Mouse (Mus musculus) liver, embryonic 15.5 days (tissue): Measurements from ENCODE around the gene Agap3. TPM values are rescaled to one million over a fixed set of nuclear protein-coding genes. Genes with fewer than 3 reads are reported as not detected.

Experiments
- ATAC-seq: fragments of 200-750 bp; cut with Nextera tagmentation; 2 replicates; pipeline ENCODE4 v1.8.0; 2017; ENCODE audit warnings: moderate number of reproducible peaks, mild to moderate bottlenecking, moderate library complexity; ENCODE audit not compliant: insufficient read depth
- H3K27ac ChIP-seq: fragments of 300-500 bp; sonication (generic); replicated peaks from 2 replicates; pipeline ENCODE4 v1.5.1; 2015; ENCODE audit warnings: mild to moderate bottlenecking, inconsistent platforms
- H3K27me3 ChIP-seq: fragments of 300-500 bp; sonication (generic); 2 replicates; pipeline ENCODE4 v1.6.1; 2015; ENCODE audit warnings: mild to moderate bottlenecking, inconsistent platforms
- H3K36me3 ChIP-seq: fragments of 300-500 bp; sonication (generic); replicated peaks from 2 replicates; pipeline ENCODE4 v1.6.1; 2015; ENCODE audit warnings: moderate library complexity, mild to moderate bottlenecking, inconsistent platforms
- H3K4me1 ChIP-seq: fragments of 300-500 bp; sonication (generic); replicated peaks from 2 replicates; pipeline ENCODE4 v1.6.1; 2015; ENCODE audit warnings: inconsistent platforms
- H3K4me2 ChIP-seq: fragments of 300-500 bp; sonication (generic); 2 replicates; pipeline ENCODE4 v1.6.1; 2015; ENCODE audit warnings: moderate library complexity, mild to moderate bottlenecking, inconsistent platforms
- H3K4me3 ChIP-seq: fragments of 300-500 bp; sonication (generic); replicated peaks from 2 replicates; pipeline ENCODE4 v1.5.1; 2015; ENCODE audit warnings: mild to moderate bottlenecking, inconsistent platforms
- H3K9ac ChIP-seq: fragments of 300-500 bp; sonication (generic); 2 replicates; pipeline ENCODE4 v1.6.1; 2015; ENCODE audit warnings: moderate library complexity, mild to moderate bottlenecking, inconsistent platforms
- H3K9me3 ChIP-seq: fragments of 300-500 bp; sonication (generic); replicated peaks from 2 replicates; pipeline ENCODE4 v1.6.1; 2016; ENCODE audit warnings: inconsistent platforms
- WGBS: fragments of 180-500 bp; shearing (Covaris S2); methylation state at CpG from one replicate; pipeline ENCODE4 v1.1.7; 2015; ENCODE audit warnings: mixed read lengths; ENCODE audit not compliant: insufficient replicate concordance; 5-methylcytosine and 5-hydroxymethylcytosine counted together
- polyA plus RNA-seq: library from polyadenylated mRNA; unstranded; fragments of >200 nt; fragmentation: Nextera tagmentation; extraction: Ambion mirVana; gene quantifications from 2 replicates; pipeline ENCODE4 v1.2.1, GENCODE M21; 2015

Gene Agap3
- polyA plus RNA-seq, 1 experiment from 2014 or later: 11.3 TPM

GRCm38 (mm10) chr5:24420381-24420780 lies 31.6 kb upstream of the Agap3 start:
- Histone ChIP-seq H3K27ac (no peak overlapping the region), H3K4me2 (no peak overlapping the region), H3K27me3 (0 out of 2 replicates have a peak, but pooled peaks cover 6% of the 10 kb centered on the region), H3K9me3 (no peaks in the 10 kb centered on the region), H3K9ac (no peak overlapping the region), H3K4me1 (peaks cover 19% of the 10 kb centered on the region), H3K4me3 (no peak overlapping the region), H3K36me3 (0 out of 2 replicates have a peak, but pooled peaks cover 9% of the 10 kb centered on the region)
- no peak for ATAC-seq
- WGBS: 78% methylated on average over 9 of the region's 9 CpGs

GRCm38 (mm10) chr5:24423129-24424003 lies 28.6 kb upstream of the Agap3 start, which contains the start of the genes Cdk5 and Slc4a2:
Gene Cdk5, minus strand, starts transcription at chr5:24423530.
Gene Slc4a2, plus strand, starts transcription at chr5:24423837.
- peaks cover 16% of the 10 kb centered on the region for H3K27me3 ChIP-seq
- H3K27ac ChIP-seq: peak within 1 kb of the TSS; percentile 92
- 0 out of 2 replicates have a peak, but pooled peaks cover 8% of the 10 kb centered on the region for H3K36me3 ChIP-seq
- H3K4me3 ChIP-seq: peak within 1 kb of the TSS; percentile 73
- whole genome bisulfite sequencing: under 1% methylated on average over 46 of the region's 46 CpGs
- H3K4me1 ChIP-seq: peaks cover 49% of the 10 kb centered on the region
- H3K4me2 ChIP-seq: peak within 1 kb of the TSS; percentile 93
- ATAC-seq: peak; percentile 88
- peak within 1 kb of the TSS; percentile 80 for H3K9ac ChIP-seq
- H3K9me3 ChIP-seq: no peaks in the 10 kb centered on the region

DNA sequence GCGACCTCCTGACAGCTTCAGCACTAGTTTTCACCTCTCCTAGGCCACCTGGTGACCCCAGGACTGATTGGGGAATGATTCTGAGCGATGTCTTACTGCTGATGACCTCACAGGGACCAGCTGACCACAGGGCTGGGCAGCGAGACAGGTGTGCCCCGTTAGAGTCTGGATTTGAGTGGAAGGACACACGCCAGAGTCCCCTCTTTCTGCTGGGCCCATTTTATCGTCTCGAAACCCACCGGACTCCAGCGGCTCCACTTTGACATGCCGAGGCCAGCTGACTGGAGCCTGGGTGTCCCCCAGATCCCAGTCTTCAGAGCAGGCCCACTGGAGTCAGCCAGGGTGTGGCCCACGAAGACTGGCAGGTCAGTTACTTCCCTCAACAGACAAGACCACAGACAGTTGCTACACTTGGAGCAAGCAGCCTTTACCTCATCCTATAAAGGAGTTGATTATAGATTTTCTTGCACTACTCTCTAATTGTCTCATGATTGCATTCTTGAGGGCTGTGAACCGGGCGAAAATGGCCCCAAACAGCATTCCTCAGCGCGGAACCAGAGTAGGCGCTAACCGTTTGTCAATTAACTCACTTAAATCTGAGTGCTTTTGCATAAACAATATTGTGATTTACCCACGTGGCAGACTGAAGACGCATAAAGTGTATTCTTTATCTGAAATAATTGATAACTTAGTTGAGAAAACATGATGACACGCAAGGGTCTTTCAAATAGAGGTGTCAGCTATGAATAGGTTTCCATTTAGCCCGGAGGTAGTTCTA lies 27.8 kb upstream of the Agap3 start:
- H3K4me1 ChIP-seq: peaks cover 56% of the 10 kb centered on the region
- 10% methylated on average over 21 of the region's 21 CpGs for WGBS
- peak overlapping the region; percentile 92 for H3K27ac ChIP-seq

GRCm38 (mm10) chr5:24424861-24425411 lies 27.0 kb upstream of the Agap3 start:
- Histone ChIP-seq H3K4me1 (peaks cover 56% of the 10 kb centered on the region), H3K4me3 (peak overlapping the region; percentile 73), H3K9me3 (no peaks in the 10 kb centered on the region), H3K27me3 (peaks cover 16% of the 10 kb centered on the region), H3K27ac (peak overlapping the region; percentile 92), H3K36me3 (peaks cover 6% of the 10 kb centered on the region), H3K9ac (peak overlapping the region; percentile 80), H3K4me2 (peak overlapping the region; percentile 93)
- under 1% methylated on average over 60 of the region's 60 CpGs for WGBS
- peak; percentile 51 for ATAC-seq

More for the DNA sequence above, 27.8 kb upstream of the Agap3 start:
- Histone ChIP-seq H3K27me3 (peaks cover 16% of the 10 kb centered on the region), H3K9me3 (no peaks in the 10 kb centered on the region), H3K4me3 (peak overlapping the region; percentile 73), H3K36me3 (0 out of 2 replicates have a peak, but pooled peaks cover 3% of the 10 kb centered on the region), H3K4me2 (peak overlapping the region; percentile 93), H3K9ac (peak overlapping the region; percentile 80)
- no peak for ATAC-seq

DNA sequence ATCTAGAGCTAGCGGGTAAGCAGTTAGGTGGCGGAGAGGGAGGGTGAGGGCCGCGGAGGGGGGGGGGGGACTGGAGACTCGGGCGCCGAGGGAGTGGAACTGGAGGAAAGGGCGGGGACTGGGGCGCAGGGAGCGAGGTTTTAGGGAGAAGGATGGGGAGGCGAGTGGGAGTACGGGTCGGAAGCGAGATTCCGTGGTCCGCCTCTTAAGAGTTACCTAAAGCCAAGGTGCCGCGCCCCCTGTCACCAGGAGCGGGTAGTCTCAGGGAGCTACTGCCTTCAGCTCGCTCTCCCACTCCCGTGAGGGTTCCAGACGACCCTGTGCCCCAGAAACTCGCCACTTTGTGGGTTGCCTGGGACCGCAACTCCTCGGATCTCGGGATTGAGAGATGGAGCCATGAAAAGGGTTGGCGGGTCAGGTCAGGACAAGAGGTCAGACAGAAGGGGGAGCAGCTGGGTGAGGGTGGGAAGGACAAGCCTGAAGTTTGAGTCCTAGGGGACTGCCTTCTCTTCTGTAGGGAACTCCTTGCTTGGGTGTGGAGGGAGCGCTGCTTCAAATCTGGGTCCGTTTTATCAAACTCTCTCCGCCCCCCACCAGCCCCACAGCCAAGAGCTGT lies 26.4 kb upstream of the Agap3 start:
- Histone ChIP-seq H3K27ac (peak overlapping the region; percentile 92; the same call in 1 of the 2 replicates), H3K4me1 (peaks cover 56% of the 10 kb centered on the region)

DNA sequence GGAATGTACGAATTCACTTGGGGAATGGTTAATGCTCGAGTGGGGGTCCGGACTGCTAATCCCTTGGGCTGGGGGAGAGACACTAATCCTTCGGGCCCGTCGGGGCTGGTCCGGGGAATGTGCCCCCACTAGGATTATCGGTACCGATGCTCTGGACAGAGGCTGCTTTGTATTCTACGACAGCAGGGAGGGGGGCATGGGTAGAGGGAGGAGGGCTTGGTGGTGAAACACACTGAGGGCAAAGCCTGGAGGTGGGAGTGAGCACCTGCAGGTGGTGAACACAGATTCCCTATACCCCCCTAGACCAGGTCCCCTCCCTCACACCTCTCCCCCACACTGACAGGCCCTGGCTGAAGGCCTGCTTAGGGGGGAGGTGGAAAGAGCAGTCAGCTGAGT lies 25.9 kb upstream of the Agap3 start:
- Histone ChIP-seq H3K4me1 (peaks cover 56% of the 10 kb centered on the region), H3K9ac (peak overlapping the region; percentile 80; the same call in 1 of the 2 replicates), H3K9me3 (no peaks in the 10 kb centered on the region), H3K4me3 (peak overlapping the region; percentile 73), H3K27ac (no peak overlapping the region), H3K4me2 (peak overlapping the region; percentile 93), H3K36me3 (peaks cover 16% of the 10 kb centered on the region), H3K27me3 (peaks cover 16% of the 10 kb centered on the region)
- no peak for ATAC-seq
- WGBS: 9% methylated on average over 10 of the region's 10 CpGs

More for the DNA sequence above, 26.4 kb upstream of the Agap3 start:
- Histone ChIP-seq H3K9me3 (no peaks in the 10 kb centered on the region), H3K4me3 (peak overlapping the region; percentile 73), H3K9ac (peak overlapping the region; percentile 80), H3K27me3 (peaks cover 16% of the 10 kb centered on the region), H3K4me2 (peak overlapping the region; percentile 93), H3K36me3 (peaks cover 11% of the 10 kb centered on the region)
- WGBS: 1% methylated on average over 29 of the region's 30 CpGs
- ATAC-seq: no peak

DNA sequence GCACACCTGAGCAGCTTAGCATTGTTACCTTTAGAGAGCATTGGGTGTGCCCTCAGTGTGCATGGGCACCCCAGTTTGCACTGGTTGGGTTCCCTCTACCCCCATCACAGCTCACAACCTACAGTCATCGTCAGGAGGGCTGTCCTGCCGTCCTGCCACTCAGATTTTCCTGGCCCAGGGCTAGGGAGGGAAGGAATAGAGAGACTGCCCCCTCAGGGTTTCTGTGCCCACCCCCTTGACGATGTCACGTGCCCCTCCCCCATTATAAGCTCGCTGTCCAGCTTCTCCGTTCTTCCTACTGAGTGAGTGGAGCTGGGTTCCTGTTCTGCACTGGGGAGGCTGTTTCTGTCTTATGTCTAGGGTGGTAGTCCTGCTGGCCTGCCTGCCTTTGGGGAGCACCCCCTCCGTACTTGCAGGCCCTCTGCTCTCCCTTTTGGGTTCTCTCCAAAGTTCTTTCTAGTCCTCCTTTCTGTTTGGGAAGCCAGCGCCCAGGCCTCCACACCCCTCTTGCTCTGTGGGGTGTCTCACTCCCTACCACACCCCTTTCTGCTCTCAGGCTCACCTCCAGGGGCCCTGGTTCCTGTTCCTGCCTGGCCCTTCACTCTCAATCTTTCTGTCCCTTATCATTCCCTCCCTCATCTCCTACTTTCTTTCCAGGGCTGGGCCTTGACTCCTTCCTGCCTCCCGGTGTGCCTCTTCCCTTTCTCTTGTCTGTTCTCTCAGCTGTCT lies 25.3 kb upstream of the Agap3 start:
- H3K4me3 ChIP-seq: peak overlapping the region; percentile 73; the same call in 1 of the 2 replicates
- peaks cover 16% of the 10 kb centered on the region for H3K27me3 ChIP-seq
- WGBS: 15% methylated on average over 9 of the region's 9 CpGs
- H3K9ac ChIP-seq: no peak overlapping the region
- no peak overlapping the region for H3K27ac ChIP-seq
- no peaks in the 10 kb centered on the region for H3K9me3 ChIP-seq
- ATAC-seq: no peak
- peak overlapping the region; percentile 93 for H3K4me2 ChIP-seq
- H3K4me1 ChIP-seq: peaks cover 56% of the 10 kb centered on the region
- H3K36me3 ChIP-seq: peaks cover 23% of the 10 kb centered on the region

DNA sequence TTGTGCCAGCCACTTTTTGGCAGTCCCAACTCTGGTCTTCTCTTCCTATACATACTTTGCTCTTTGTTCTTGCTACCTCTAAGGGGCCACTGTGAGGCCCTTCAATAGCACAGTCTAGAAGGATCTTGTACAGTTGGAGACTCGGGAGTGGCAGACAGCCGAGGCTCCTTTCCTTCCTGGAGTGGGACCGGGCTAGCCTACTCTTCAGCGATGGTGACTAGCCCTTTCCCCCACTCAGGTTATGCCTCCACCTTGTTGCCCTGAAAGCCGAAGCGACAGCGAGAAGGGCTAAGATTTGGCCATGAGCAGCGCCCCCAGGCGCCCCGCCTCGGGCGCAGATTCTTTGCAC lies 24.7 kb upstream of the Agap3 start:
- no peaks in the 10 kb centered on the region for H3K9me3 ChIP-seq
- H3K4me3 ChIP-seq: no peak overlapping the region
- H3K9ac ChIP-seq: no peak overlapping the region
- H3K36me3 ChIP-seq: peaks cover 28% of the 10 kb centered on the region
- H3K27ac ChIP-seq: no peak overlapping the region
- 37% methylated on average over 12 of the region's 12 CpGs for WGBS
- H3K4me1 ChIP-seq: peaks cover 56% of the 10 kb centered on the region
- no peak for ATAC-seq
- H3K27me3 ChIP-seq: peaks cover 16% of the 10 kb centered on the region
- H3K4me2 ChIP-seq: peak overlapping the region; percentile 93; the same call in 1 of the 2 replicates

GRCm38 (mm10) chr5:24427981-24428402 lies 24.0 kb upstream of the Agap3 start:
- H3K9me3 ChIP-seq: no peaks in the 10 kb centered on the region
- H3K4me3 ChIP-seq: peak overlapping the region; percentile 39
- H3K27me3 ChIP-seq: peaks cover 16% of the 10 kb centered on the region
- peak overlapping the region; percentile 54 for H3K4me2 ChIP-seq
- H3K9ac ChIP-seq: peak overlapping the region; percentile 23; the same call in 1 of the 2 replicates
- WGBS: 8% methylated on average over 15 of the region's 15 CpGs
- no peak for ATAC-seq
- 0 out of 2 replicates have a peak overlapping the region, but pooled peaks have one; percentile 24 for H3K27ac ChIP-seq
- H3K36me3 ChIP-seq: peaks cover 35% of the 10 kb centered on the region
- peaks cover 50% of the 10 kb centered on the region for H3K4me1 ChIP-seq

DNA sequence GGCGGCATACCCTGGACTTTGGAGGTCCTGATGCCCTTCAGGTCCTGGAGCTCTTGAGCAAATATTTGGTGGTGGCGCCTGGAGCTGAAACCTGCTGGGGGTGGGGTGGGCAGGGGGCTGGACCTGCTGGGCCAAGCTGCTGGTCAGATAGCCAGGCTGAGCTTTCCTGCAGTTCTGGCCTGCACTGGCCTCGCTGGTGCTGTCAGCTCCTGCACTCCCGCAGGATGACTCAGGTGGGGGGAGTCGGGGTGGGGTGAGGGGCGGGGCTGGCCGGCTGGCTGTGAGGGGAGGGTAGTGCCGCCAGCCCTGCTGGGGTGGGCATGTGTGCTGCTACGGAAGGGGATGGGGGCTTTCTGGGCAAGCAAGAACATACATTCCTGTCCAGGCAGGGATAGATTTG lies 23.4 kb upstream of the Agap3 start:
- Histone ChIP-seq H3K27ac (0 out of 2 replicates have a peak overlapping the region, but pooled peaks have one; percentile 24), H3K27me3 (peaks cover 16% of the 10 kb centered on the region), H3K9ac (no peak overlapping the region), H3K4me2 (peak overlapping the region; percentile 54), H3K36me3 (peaks cover 42% of the 10 kb centered on the region), H3K4me3 (peak overlapping the region; percentile 39), H3K4me1 (peaks cover 48% of the 10 kb centered on the region), H3K9me3 (no peaks in the 10 kb centered on the region)
- no peak for ATAC-seq
- WGBS: 31% methylated on average over 9 of the region's 9 CpGs
